Mouse (Mus musculus) lung, adult 2 months (tissue): ENCODE measurements around the gene Tsacc.

Experiments used
- CTCF ChIP-seq: fragments of 200-500 bp; IDR thresholded peaks from 2 replicates; pipeline ENCODE4 v1.5.1; 2011; ENCODE audit warnings: mild to moderate bottlenecking, low read length, control low read depth; ENCODE audit not compliant: insufficient read depth
- POLR2A ChIP-seq: fragments of 200-500 bp; IDR thresholded peaks from 2 replicates; pipeline ENCODE4 v1.6.1; 2011; ENCODE audit warnings: low read depth, mild to moderate bottlenecking, control low read depth, low read length, borderline replicate concordance; ENCODE audit errors: extremely low read depth

DNA sequence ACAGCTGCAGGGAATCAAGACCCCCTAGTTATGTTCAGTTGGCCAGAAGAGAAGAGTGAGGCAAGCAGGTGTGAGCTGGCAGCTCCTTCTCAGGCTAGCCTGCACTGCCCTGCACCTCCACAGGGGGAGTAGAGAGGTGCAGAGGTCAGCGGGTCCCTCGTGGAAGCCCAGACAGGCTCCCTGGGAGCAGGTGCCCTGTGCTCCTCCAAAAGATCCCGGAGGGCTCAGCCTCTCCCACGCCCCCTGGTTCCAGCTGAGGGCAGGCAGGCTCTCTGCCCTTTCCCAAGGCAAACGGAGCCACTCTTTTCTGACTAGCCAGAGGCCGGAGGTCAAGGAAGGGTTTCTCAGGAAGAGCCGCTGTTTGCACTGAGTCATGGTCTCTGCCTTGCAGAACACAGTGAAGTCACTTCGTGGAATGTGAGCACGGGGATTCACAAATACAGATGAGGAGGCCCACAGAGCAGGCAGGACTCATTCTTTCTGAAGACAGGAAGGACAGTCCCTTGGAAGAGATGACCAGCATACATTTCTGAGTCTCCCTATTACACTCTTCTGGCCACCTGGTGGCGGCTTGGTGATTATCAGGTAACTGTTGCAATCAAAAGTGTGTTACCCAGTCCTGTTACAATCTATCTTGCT lies 59.1 kb downstream of the Tsacc start:
- TF ChIP-seq CTCF (peak; percentile 50), POLR2A (no peak)
